Mouse (Mus musculus) forebrain, embryonic 14.5 days (tissue): ENCODE measurements at regions not wholly inside any gene's neighbourhood (a gene's known extent, or its start where the extent isn't known, plus 50 kb on each side); places are given as distances from the start of the nearest gene placed in this dataset.
A peak's percentile ranks its signal among the peaks of the same experiment; 100 is the strongest.

ENCODE experiments used
- ATAC-seq: fragments of 200-750 bp; cut with Nextera tagmentation; 2 replicates; pipeline ENCODE4 v1.8.0; 2017; ENCODE audit warnings: mild to moderate bottlenecking, moderate library complexity
- DNase-seq: peaks from one replicate; pipeline ENCODE4 v3.0.0-alpha.2; 2015; ENCODE audit warnings: low spot score
- H3K27ac ChIP-seq: fragments of 300-500 bp; sonication (generic); 2 replicates; pipeline ENCODE4 v1.5.1; 2014; ENCODE audit warnings: low read depth, mild to moderate bottlenecking, control low read depth, low read length, moderate library complexity
- H3K27me3 ChIP-seq: fragments of 300-500 bp; sonication (generic); replicated peaks from 2 replicates; pipeline ENCODE4 v1.6.1; 2014; ENCODE audit warnings: low read length, control low read depth, mixed read lengths; ENCODE audit not compliant: control insufficient read depth, insufficient read depth
- H3K36me3 ChIP-seq: fragments of 300-500 bp; sonication (generic); 2 replicates; pipeline ENCODE4 v1.6.1; 2014; ENCODE audit warnings: low read length, control low read depth; ENCODE audit not compliant: control insufficient read depth, insufficient read depth
- H3K4me1 ChIP-seq: fragments of 300-500 bp; sonication (generic); 2 replicates; pipeline ENCODE4 v1.6.1; 2014; ENCODE audit warnings: antibody characterized with exemption, low read length, control low read depth; ENCODE audit not compliant: control insufficient read depth, insufficient read depth
- H3K4me2 ChIP-seq: fragments of 300-500 bp; sonication (generic); 2 replicates; pipeline ENCODE4 v1.6.1; 2014; ENCODE audit warnings: mild to moderate bottlenecking, control low read depth, low read length
- H3K4me3 ChIP-seq: fragments of 300-500 bp; sonication (generic); 2 replicates; pipeline ENCODE4 v1.5.1; 2014; ENCODE audit warnings: low read depth, low read length, control low read depth
- H3K9ac ChIP-seq: fragments of 300-500 bp; sonication (generic); 2 replicates; pipeline ENCODE4 v1.6.1; 2014; ENCODE audit warnings: mild to moderate bottlenecking, low read length, control low read depth, moderate library complexity
- H3K9me3 ChIP-seq: fragments of 300-500 bp; sonication (generic); replicated peaks from 2 replicates; pipeline ENCODE4 v1.6.1; 2016; ENCODE audit warnings: low read length, control low read depth, mixed read lengths; ENCODE audit not compliant: control insufficient read depth
- WGBS: fragments of 180-500 bp; shearing (Covaris S2); extraction: QIAGEN DNeasy Blood & Tissue Kit; methylation state at CpG from one replicate; pipeline ENCODE4 v1.1.7; 2014; 5-methylcytosine and 5-hydroxymethylcytosine counted together

DNA sequence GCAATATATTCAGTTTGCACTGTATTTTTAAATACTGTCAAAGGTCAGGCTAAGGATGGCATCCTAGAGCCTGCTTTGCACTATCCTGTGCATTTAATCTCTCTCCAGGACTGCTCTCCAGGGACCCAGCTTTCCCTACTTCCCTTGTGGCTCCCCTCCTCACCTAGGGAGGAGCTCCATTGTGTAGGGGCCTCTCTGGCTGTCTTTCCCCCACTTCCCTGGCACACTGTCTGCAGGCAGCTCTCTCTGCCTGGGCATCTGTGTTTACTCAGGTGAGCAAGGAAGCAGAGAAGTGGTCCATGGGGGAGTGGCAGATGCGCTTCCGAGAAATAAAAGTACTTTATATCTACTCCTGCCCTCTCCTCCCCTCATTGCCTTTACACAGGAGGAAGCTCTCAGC, 218.0 kb upstream of the Cxcr4 start:
- WGBS = 85% methylated on average over 2 of the region's 2 CpGs

GRCm38 (mm10) chr1:128809601-128810000, 217.5 kb upstream of the Cxcr4 start:
- Histone ChIP-seq H3K4me2 (no peak overlapping the region), H3K36me3 (no peaks in the 10 kb centered on the region), H3K27me3 (no peaks in the 10 kb centered on the region), H3K4me1 (no peaks in the 10 kb centered on the region), H3K4me3 (no peak overlapping the region), H3K9ac (no peak overlapping the region), H3K9me3 (no peaks in the 10 kb centered on the region), H3K27ac (no peak overlapping the region)
- 92% methylated on average over 8 of the region's 8 CpGs for WGBS
- DNase-seq = no peak
- no peak for ATAC-seq

More for the DNA sequence above, 218.0 kb upstream of the Cxcr4 start:
- DNase-seq (no peak), ATAC-seq (no peak)
- Histone ChIP-seq H3K36me3 (no peaks in the 10 kb centered on the region), H3K4me1 (no peaks in the 10 kb centered on the region), H3K4me3 (no peak overlapping the region), H3K27ac (no peak overlapping the region), H3K4me2 (no peak overlapping the region), H3K9me3 (no peaks in the 10 kb centered on the region), H3K27me3 (no peaks in the 10 kb centered on the region), H3K9ac (no peak overlapping the region)

DNA sequence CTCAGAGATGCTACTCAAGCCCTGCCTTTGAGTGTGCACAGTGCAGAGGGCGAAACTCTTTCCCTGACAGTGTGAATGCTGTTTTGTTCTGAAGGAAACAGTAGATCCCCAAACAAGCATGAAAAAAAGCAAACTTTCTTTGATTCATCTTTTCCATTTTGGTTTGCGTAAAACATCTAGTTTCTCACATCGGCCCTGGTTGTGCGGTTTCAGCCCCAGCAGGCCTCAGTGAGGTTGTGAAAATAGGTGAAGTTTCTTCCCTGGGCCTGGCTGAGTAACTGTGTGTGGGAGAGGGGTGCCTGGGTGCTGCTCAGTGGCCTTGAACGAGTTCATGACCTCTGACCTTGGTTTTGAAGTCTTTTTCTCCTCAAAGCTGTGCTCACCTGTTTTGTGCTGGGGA, 216.5 kb upstream of the Cxcr4 start:
- no peak overlapping the region for H3K9ac ChIP-seq
- no peak overlapping the region for H3K27ac ChIP-seq
- DNase-seq = no peak
- 87% methylated on average over 5 of the region's 5 CpGs for WGBS
- H3K27me3 ChIP-seq = no peaks in the 10 kb centered on the region
- H3K9me3 ChIP-seq = no peaks in the 10 kb centered on the region
- H3K4me3 ChIP-seq = no peak overlapping the region
- peaks cover 2% of the 10 kb centered on the region for H3K4me1 ChIP-seq
- no peak overlapping the region for H3K4me2 ChIP-seq
- no peak for ATAC-seq
- H3K36me3 ChIP-seq = no peaks in the 10 kb centered on the region

DNA sequence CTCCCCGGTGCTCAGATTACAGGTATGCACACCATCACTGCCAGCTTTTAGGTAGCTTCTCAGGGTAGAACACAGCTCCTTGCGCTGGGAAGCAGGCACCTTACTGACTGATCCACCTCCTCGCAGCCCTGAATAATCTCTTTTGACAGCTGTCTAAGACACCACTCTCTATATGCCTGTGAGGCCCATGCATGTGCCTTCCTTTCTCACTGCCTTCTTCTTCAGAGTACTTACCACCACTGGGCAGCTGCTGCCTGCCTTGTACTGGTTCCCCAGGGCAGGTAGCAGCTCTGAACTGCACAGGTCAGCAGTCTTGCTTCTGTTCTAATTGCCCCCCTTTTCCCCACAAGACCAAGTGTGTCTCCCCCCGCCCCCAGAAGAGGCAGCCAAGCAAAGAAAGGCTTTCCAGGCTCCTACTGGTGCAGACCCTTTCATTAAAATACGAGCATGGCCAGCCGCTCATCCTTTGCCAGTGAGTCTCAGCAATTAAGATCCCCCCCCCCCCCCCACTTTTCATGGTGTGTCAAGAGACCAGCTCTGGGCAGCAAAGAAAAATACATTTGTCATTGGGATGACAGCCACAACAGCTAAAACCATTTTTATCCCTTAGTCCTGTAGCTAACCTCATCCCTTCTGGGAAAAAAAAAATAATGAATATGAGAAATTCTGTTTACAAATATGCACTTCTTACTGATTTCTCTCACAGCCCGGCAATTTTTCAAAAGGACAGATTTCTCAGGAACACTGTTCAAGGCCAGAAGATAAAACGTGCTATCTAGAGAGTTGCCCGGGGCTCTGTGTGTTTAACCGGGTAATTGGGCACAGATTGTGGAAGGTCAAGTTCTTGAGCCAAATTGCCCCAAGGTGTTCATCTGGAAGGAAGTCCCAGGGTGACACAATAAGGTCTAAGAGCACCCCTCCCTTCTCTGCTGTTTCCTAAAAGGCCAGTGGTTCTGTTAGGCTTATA, 213.9 kb upstream of the Cxcr4 start:
- Histone ChIP-seq H3K9me3 (no peaks in the 10 kb centered on the region), H3K9ac (0 out of 2 replicates have a peak overlapping the region, but pooled peaks have one; percentile 40), H3K4me3 (no peak overlapping the region), H3K4me1 (peaks cover 6% of the 10 kb centered on the region), H3K4me2 (no peak overlapping the region), H3K36me3 (no peaks in the 10 kb centered on the region), H3K27ac (no peak overlapping the region; the same call in 1 of the 2 replicates), H3K27me3 (no peaks in the 10 kb centered on the region)
- peak; percentile 32; the same call in 1 of the 2 replicates for ATAC-seq
- peak; percentile 37 for DNase-seq
- WGBS = 44% methylated on average over 10 of the region's 10 CpGs

DNA sequence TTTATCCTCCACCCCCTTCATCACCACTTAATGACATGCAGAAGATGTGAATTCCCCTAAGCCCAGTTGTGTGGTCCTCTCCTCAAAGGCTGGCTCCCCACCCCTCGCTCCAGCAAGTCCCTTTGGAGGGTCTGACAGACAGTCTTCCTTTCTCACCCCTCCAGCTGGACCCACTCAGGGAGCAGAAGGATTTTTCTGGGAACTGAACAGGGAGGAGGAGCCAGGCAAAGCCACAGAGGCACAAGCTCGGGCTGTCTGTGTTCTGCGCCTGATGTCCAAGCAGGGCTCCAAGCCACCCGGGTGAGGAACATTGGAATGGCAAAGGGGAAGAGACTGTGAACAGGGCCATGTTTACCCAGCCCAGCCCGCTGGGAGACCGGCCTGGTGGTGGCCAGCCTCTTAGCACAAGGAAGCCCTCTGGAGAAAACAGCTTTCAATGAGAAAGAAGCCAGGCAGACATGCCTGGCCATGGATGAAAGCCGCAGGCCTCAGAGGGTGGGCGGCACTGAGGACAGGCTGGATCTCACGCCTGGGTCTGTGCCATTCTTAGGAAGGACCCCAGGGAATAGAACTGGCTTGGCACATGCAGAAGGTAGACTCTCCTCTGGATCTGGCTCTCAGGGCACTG, 211.5 kb upstream of the Cxcr4 start:
- Histone ChIP-seq H3K4me2 (no peak overlapping the region), H3K27me3 (no peaks in the 10 kb centered on the region), H3K9ac (no peak overlapping the region), H3K36me3 (no peaks in the 10 kb centered on the region), H3K9me3 (no peaks in the 10 kb centered on the region), H3K27ac (no peak overlapping the region), H3K4me3 (no peak overlapping the region), H3K4me1 (peaks cover 6% of the 10 kb centered on the region)
- ATAC-seq (peak; percentile 53), DNase-seq (peak; percentile 33)
- 32% methylated on average over 9 of the region's 9 CpGs for WGBS

GRCm38 (mm10) chr1:128803058-128803432, 211.0 kb upstream of the Cxcr4 start:
- Histone ChIP-seq H3K36me3 (no peaks in the 10 kb centered on the region), H3K4me2 (no peak overlapping the region), H3K4me3 (no peak overlapping the region), H3K9me3 (no peaks in the 10 kb centered on the region), H3K27me3 (no peaks in the 10 kb centered on the region), H3K27ac (no peak overlapping the region), H3K4me1 (peaks cover 6% of the 10 kb centered on the region), H3K9ac (no peak overlapping the region)
- ATAC-seq (peak; percentile 24), DNase-seq (no peak)

- no peaks in the 10 kb centered on the region for H3K9me3 ChIP-seq
- no peak overlapping the region for H3K4me3 ChIP-seq
- 67% methylated on average over 4 of the region's 4 CpGs for WGBS
- no peaks in the 10 kb centered on the region for H3K36me3 ChIP-seq
- DNase-seq (no peak), ATAC-seq (no peak)
- peaks cover 5% of the 10 kb centered on the region for H3K4me1 ChIP-seq
- no peaks in the 10 kb centered on the region for H3K27me3 ChIP-seq
- H3K9ac ChIP-seq = no peak overlapping the region
- no peak overlapping the region for H3K27ac ChIP-seq
- H3K4me2 ChIP-seq = no peak overlapping the region
These were observed 206.6 kb upstream of the Cxcr4 start for GRCm38 (mm10) chr1:128798721-128799120.

GRCm38 (mm10) chr1:128795654-128796053, 203.6 kb upstream of the Cxcr4 start:
- WGBS = 86% methylated on average over 6 of the region's 6 CpGs
- Histone ChIP-seq H3K4me2 (no peak overlapping the region), H3K4me3 (no peak overlapping the region), H3K4me1 (no peaks in the 10 kb centered on the region), H3K9ac (no peak overlapping the region), H3K9me3 (no peaks in the 10 kb centered on the region), H3K27ac (no peak overlapping the region), H3K27me3 (no peaks in the 10 kb centered on the region), H3K36me3 (no peaks in the 10 kb centered on the region)
- ATAC-seq = no peak
- DNase-seq = peak; percentile 38

DNA sequence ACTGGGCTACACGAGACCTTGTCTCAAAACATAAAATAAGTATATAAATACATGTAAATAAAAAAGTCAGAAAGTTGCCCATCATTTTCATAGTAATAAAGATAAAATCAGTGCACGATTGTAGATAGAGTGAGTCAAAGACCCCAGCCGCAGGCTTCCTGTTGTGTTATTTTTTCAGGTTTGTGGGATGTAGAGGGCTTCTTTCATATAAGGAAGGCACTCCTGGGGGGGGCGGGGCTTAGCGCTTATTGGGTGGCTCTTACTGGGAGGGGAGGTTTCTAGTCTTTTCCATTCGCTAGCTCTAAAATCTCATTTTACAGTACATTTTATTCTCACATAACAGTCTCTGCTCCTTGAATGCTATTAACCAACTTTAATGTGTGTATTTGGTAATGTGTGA, 198.8 kb upstream of the Cxcr4 start:
- Histone ChIP-seq H3K4me2 (no peak overlapping the region), H3K4me3 (no peak overlapping the region), H3K9ac (no peak overlapping the region), H3K36me3 (no peaks in the 10 kb centered on the region), H3K27ac (no peak overlapping the region), H3K9me3 (no peaks in the 10 kb centered on the region), H3K4me1 (no peaks in the 10 kb centered on the region), H3K27me3 (no peaks in the 10 kb centered on the region)
- no peak for DNase-seq
- ATAC-seq = no peak
- 97% methylated on average over 6 of the region's 6 CpGs for WGBS
